Mouse (Mus musculus) gastrocnemius, adult 2 months (tissue): ENCODE results near the gene Cep170b. TPM values are rescaled to one million over a fixed set of nuclear protein-coding genes. Genes with fewer than 3 reads are reported as not detected.
A peak's percentile ranks its signal among the peaks of the same experiment; 100 is the strongest.

Experiments
- DNase-seq: peaks from one replicate; pipeline ENCODE4 v3.0.0; 2022
- H3K27ac ChIP-seq: fragments of 200-600 bp; 2 replicates; pipeline ENCODE4 v1.8.1; 2022; ENCODE audit warnings: mild to moderate bottlenecking
- H3K4me3 ChIP-seq: fragments of 200-600 bp; 2 replicates; pipeline ENCODE4 v1.8.1; 2022; ENCODE audit warnings: mild to moderate bottlenecking, moderate library complexity
- CTCF ChIP-seq: fragments of 200-600 bp; IDR thresholded peaks from 2 replicates; pipeline ENCODE4 v1.8.1; 2022; ENCODE audit warnings: antibody characterized with exemption, mild to moderate bottlenecking, moderate library complexity
- intact Hi-C: fragments of 180-260 bp; cut with DNase I; formaldehyde crosslinking; loops from one replicate; pipeline ENCODE4 v1.15.1; 2025
- total RNA-seq, 2 experiments: library from RNA; stranded (reverse); gene quantifications; 2 replicates each; pipeline ENCODE4 v1.2.3; 2021

Cep170b gene
- total RNA-seq, 2 experiments from 2014 or later, result 9.8 to 13.6 TPM

DNA sequence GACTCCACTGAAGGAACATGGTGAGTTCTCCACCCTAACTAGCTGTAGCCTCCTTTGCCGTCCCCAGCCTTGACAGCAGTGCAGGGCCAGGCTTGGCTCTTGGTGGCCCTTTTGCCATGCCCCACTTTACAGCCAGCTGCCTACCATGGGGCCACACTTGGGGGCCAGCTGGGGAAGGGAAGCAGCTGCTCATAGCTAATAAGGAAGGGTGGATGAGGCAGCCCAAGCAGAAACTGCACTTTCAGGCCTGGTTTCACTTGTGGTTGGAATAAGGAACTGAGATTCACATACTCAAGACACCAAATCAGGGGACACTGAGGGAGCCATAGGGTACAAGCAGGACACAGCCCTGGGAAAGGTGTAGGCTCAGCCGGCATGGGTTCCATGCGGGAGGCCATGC, 41.8 kb downstream of the Cep170b start:
- Histone ChIP-seq H3K4me3 (peak overlapping the region; percentile 49), H3K27ac (peak overlapping the region; percentile 16; the same call in 1 of the 2 replicates)
- no peak for DNase-seq
- intact Hi-C loops, result no loop called here
- no peak for TF ChIP-seq CTCF

DNA sequence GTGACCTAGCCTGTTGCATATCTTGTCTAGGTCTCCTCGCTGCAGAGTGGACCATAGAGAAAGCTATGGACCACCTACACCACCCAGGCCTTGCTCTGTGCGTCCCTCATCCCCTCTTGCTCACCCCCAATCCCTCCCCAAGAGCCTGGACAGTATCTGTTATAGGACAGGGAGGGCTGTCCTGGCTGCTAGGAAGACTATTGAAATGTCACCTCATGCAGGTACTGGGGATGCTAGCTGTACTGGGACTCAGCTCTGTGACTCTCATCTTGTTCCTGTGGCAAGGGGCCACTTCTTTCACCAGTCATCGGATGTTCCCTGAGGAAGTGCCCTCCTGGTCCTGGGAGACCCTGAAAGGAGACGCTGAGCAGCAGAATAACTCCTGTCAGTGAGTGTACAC, 42.9 kb downstream of the Cep170b start:
- no peak for DNase-seq
- Histone ChIP-seq H3K4me3 (no peak overlapping the region), H3K27ac (no peak overlapping the region)
- no peak for TF ChIP-seq CTCF
- intact Hi-C loops, result no loop called here

DNA sequence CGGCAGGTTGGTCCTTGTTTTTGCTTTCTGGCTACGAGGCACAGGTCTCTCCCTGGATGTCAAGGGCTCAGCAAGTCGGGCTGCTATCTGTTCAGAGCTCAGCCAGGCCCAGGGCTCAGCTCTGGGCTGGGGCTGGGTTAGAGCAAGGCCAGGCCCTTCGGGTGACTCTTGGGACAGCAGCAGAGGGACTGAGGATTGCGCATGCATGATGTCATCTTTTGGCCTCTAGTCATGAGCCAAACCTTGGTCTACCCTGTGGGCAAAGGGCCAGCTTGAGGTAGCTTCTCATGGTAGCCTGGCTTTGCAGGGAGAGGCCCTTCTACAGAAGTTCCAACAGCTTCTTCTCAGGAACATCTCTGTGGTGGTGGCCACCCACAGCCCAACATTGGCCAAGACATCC, 43.9 kb downstream of the Cep170b start:
- Histone ChIP-seq H3K4me3 (no peak overlapping the region), H3K27ac (no peak overlapping the region)
- DNase-seq, result no peak
- no peak for TF ChIP-seq CTCF
- intact Hi-C loops, result no loop called here

DNA sequence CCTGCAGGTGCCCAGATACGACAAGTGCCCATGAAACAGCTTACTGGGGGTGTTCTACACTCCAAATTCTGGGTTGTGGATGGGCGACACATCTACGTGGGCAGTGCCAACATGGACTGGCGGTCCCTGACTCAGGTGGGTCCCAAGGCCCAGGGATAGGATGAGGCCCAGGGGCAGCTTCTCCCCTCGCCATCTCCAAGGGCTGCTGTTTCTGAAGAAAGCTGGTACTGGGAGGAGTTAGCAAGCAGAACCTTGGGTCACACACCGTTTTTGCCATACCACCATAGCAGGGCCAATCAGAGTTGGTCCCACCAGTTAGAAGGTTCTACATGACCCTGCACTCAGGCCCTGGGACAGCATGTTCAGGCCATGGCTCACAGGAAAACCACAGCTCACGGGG, 44.7 kb downstream of the Cep170b start:
- DNase-seq, result no peak
- intact Hi-C loops, result no loop called here
- H3K4me3 ChIP-seq, result no peak overlapping the region
- TF ChIP-seq CTCF, result no peak
- H3K27ac ChIP-seq, result no peak overlapping the region

DNA sequence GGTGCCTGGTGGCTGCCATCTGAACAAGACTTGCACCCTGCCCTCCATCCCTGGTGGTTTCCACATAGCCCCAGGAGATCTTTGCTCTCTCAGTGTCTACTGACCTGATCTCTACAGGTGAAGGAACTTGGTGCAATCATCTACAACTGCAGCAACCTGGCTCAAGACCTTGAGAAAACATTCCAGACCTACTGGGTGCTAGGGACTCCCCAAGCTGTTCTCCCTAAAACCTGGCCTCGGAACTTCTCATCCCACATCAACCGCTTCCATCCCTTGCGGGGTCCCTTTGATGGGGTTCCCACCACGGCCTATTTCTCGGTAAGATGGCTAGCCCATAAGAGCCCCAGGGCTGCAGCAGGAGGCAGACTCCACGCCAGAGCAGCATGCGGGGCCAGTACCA, 46.3 kb downstream of the Cep170b start:
- TF ChIP-seq CTCF, result no peak
- intact Hi-C loops, result no loop called here
- no peak overlapping the region for H3K4me3 ChIP-seq
- no peak overlapping the region for H3K27ac ChIP-seq
- DNase-seq, result no peak

DNA sequence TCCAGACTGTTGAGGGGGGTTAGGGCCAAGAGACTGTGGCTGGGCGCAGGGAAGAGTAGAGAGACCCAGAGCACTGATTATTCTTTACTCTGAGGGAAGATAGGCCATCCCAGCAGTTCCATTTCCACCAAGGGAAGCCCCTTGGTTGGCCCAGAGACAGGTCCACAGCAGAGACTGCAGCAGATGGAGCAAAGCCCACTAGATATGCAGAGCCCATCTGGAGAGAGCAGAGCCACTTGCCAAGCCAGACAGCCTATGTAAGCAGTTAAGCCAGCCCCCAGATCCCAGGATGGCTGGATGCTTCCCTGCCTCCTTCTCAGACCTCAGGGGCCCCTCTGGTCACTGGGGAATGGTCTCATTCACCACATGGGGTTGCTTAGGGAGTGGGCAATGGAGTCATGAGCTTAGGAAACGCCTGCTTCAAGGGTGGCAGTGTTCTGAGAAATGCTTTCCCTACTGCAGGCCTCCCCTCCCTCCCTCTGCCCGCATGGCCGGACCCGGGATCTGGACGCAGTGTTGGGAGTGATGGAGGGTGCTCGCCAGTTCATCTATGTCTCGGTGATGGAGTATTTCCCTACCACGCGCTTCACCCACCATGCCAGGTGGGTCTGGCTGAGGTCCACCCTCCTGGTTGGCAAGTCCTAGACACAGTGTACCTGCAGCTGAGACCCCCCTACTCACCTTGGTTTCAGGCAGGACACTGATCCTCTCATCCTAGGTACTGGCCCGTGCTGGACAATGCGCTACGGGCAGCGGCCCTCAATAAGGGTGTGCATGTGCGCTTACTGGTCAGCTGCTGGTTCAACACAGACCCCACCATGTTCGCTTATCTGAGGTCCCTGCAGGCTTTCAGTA, 47.0 kb downstream of the Cep170b start:
- H3K4me3 ChIP-seq, result no peak overlapping the region
- no peak overlapping the region for H3K27ac ChIP-seq
- intact Hi-C loops, result no loop called here
- no peak for DNase-seq
- TF ChIP-seq CTCF, result no peak

DNA sequence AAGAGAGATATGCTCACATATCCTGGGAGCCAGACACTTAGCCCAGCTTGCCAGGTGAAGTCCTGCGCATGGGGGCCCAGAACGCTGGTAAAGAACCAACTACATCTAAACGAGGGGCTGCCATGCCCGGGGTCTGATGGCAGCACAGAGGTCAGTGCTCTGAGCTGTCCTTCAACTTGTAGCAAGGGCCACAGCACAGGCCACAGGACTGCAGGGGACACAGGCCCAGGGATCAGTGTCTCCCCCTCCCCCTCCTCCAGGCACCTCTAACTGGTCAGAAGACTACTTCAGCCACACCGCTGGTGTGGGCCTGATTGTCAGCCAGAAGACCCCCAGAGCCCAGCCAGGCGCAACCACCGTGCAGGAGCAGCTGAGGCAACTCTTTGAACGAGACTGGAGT, 47.9 kb downstream of the Cep170b start:
- DNase-seq, result no peak
- TF ChIP-seq CTCF, result no peak
- intact Hi-C loops, result no loop called here
- H3K4me3 ChIP-seq, result no peak overlapping the region
- H3K27ac ChIP-seq, result no peak overlapping the region

DNA sequence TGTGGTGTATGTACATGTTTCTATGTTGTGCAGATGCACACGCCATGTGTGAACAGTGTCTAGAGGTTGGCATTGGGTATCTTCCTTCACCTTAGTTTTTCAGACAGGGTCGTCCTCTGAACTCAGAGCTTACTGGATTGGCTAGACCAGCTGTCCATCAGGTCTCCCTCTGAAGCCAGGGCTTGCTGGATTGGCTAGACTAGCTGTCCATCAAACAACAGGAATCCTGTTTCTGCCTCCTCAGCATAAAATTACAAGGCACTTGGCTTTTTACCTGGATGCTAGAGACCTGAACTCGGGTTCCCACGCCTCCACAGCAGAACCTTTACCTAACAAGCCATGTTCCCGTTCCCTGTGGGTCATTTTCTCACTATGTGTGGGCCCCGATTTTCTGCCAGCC, 48.8 kb downstream of the Cep170b start:
- no peak for TF ChIP-seq CTCF
- no peak overlapping the region for H3K4me3 ChIP-seq
- intact Hi-C loops, result no loop called here
- no peak overlapping the region for H3K27ac ChIP-seq
- DNase-seq, result no peak

DNA sequence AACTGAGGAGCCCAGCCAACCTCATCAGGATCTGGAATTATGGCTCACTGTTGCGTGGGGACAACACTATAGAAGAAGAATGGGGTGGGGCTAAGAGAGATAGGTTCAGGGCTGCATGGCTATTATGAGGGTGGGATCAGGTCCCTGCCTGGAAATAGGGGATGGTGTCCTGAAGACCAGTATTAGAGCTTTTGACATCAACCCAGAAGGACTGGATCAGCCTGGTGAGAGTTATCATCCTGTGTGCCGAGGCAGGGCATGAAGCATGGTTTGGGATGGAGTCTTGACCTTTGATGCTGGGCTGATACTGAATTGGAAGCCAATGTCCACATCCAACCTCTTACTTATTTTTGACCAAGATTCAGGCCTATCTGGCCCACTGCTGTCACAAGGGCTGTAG, 49.5 kb downstream of the Cep170b start:
- intact Hi-C loops, result no loop called here
- DNase-seq, result no peak
- no peak overlapping the region for H3K27ac ChIP-seq
- TF ChIP-seq CTCF, result no peak
- H3K4me3 ChIP-seq, result no peak overlapping the region

DNA sequence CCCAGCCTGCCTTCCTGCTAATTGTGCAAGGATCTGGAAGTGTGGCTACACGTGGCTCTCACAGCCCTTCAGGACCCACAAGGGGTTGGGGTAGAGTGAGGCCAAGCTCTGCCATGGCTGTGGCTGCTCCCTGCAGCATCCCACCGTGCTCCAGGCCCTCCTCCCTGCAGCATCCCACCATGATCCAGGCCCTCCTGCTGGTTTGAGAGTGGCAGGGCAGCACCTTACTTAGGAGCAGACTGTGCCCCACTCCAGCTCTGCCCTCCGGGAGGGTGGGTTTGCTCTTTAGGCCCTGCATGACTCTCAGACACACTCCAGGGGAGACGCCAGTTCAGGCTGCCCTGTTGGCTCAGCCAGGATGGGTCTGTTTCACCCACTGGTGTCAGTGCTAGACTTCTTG, 50.1 kb downstream of the Cep170b start:
- Histone ChIP-seq H3K27ac (no peak overlapping the region), H3K4me3 (no peak overlapping the region)
- no peak for DNase-seq
- no peak for TF ChIP-seq CTCF
- intact Hi-C loops, result no loop called here

DNA sequence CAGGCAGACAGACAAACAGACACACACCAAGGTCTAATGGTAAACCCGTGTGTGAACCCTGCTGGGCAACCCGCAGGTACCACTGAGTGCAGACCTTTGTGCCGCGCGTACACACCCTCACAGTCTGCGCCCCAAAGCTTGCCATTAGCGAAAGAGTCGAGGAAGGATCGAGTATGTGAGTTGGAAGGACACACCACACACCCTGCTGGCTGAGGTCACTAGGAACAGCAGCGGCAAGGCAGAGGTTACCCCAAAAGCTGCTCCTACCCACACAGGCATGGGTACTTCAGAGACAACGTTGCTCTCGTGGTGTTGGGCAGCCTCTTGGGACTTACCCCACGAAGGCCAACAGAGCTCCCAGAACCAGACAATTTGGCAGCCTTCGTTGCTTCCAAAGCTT, 52.1 kb downstream of the Cep170b start:
- intact Hi-C loops, result no loop called here
- no peak for TF ChIP-seq CTCF

DNA sequence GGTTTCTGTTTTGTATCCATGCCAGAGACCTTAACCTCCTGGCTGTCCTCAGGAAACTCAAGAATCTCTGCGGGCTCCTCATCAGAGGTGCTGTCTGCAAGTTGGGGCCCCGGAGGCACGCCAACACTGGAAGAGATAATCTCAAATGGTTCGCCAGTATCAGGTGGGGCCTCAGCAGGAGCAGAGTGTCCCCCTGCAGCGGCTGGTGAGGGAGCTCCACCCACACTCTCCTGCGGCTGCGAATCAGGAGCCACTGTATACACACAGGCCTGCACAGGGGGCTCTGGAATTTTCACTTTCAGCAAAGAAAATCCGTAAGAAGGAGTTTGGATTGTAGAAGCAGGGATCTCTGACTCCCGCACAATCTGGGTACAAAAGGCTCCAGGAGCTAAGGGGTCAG, 53.1 kb downstream of the Cep170b start:
- DNase-seq, result no peak
- intact Hi-C loops, result no loop called here
- Histone ChIP-seq H3K27ac (no peak overlapping the region), H3K4me3 (no peak overlapping the region)
- no peak for TF ChIP-seq CTCF

More for the DNA sequence above, 52.1 kb downstream of the Cep170b start:
- no peak overlapping the region for H3K27ac ChIP-seq
- H3K4me3 ChIP-seq, result no peak overlapping the region
- no peak for DNase-seq

DNA sequence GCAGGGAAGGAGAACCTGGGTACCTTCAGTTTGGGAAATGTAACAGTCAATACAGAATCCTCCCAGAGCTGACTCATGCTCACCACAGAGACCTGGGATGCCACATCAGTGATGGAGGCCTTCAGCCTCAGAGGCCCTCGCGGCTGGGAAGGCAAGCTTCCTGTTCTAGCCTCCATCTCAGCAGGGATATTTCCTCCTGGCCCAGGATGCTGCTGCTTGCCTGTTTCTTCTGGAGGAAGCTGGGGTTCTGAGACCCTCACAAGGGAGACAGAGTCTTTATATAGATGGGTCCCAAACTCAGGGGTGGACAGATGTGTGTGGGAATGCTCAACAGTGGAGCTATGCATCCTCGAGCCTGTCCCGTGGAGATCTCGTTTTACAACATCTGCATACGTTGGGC, 53.8 kb downstream of the Cep170b start:
- intact Hi-C loops, result no loop called here
- no peak for TF ChIP-seq CTCF
- no peak overlapping the region for H3K27ac ChIP-seq
- DNase-seq, result no peak
- no peak overlapping the region for H3K4me3 ChIP-seq

DNA sequence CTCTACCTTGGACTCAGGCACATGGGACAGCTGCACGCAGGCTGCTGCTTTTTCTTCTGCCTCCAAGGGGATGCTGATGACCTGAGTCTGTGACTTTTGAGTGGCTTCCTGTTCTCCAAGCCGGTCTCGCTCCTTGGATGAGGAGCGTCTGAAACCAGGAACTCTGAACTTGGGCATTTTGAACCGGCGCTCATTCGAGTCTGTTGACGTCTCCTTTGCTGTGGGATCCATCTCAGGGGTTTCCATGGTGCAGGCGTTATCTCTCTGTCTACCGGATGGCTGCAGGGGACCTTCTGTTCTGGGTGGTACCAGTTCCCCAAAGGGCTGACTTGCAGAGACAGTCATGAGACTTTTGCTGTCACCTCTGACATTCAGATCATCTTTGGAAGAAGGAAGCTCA, 54.2 kb downstream of the Cep170b start:
- H3K27ac ChIP-seq, result no peak overlapping the region
- H3K4me3 ChIP-seq, result no peak overlapping the region
- DNase-seq, result no peak
- intact Hi-C loops, result no loop called here
- no peak for TF ChIP-seq CTCF
